Mouse (Mus musculus) adrenal gland, adult 2 months (tissue): ENCODE measurements around the gene Camsap3. TPM values are rescaled to one million over a fixed set of nuclear protein-coding genes. Genes with fewer than 3 reads are reported as not detected.
A peak's percentile ranks its signal among the peaks of the same experiment; 100 is the strongest.
"Not testable (repeated sequence)": the region's sequence is repeated elsewhere in the genome, so short reads cannot be mapped to it uniquely, and the experiment has no call there.

ENCODE experiments used
- DNase-seq: peaks from one replicate; pipeline ENCODE4 v3.0.0; 2021
- long read RNA-seq: library from polyadenylated mRNA; stranded (forward); transcript quantifications from one replicate; pipeline ENCODE4 v2.0.0, GENCODE M21; 2021
- polyA plus RNA-seq: library from polyadenylated mRNA; depleted of rRNA; stranded (reverse); fragments of >200 nt; gene quantifications from 2 replicates; pipeline ENCODE4 v1.2.3, GENCODE M21; 2012; rRNA removed
- total RNA-seq, 2 experiments: library from RNA; stranded (reverse); gene quantifications; 2 replicates each; pipeline ENCODE4 v1.2.3; 2021

Camsap3 gene
- total RNA-seq (10 to 100 TPM in 1 of 2 experiments, 1 to 10 TPM in 1; 5.2 to 13.3 TPM), polyA plus RNA-seq (6.4 and 7.4 TPM in 2 replicates)
- long read RNA-seq, partial matches to known transcripts, result 3 of 6 reads
- long read RNA-seq, other reads (novel, unspliced or antisense), result 2 of 6 reads

DNA sequence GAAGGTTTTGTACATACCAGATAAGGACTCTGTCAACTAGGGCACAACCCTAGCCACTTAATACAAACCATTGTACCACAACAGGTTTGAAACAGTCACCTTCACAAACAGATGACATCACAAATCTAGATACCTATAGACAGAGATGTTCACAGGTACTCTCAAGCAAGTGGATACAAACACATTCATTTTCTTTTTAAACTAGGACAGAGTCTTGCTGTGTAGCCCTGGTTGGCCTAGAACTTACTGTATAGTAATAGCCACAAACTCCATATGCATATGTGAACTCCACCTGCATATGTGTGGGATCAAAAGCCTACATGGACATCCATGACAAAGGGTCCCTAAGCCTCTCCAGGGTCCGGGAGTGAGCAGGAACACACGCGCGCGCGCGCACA, at the start of gene Camsap3:
Gene Camsap3 (plus strand): TSS at position 301 of the 398 bp plus-strand sequence.
- no peak for DNase-seq

DNA sequence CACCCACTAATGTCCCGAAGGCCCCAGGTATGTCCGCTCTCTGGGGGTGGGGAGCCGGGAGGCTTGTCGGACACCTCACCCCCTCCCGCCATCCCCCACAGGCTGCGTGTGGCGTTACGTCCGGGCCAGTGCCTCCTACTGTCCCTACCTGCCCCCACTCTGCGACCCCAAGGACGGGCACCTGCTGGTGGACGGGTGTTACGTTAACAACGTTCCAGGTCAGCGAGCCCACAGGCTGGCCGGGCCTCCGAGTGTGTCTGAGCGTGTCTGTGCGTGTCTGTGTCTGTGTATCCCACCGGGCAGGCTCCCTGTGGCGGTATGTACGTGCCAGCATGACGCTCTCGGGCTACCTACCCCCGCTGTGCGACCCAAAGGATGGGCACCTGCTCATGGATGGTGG, 49.4 kb upstream of the Camsap3 start:
- DNase-seq, result no peak

DNA sequence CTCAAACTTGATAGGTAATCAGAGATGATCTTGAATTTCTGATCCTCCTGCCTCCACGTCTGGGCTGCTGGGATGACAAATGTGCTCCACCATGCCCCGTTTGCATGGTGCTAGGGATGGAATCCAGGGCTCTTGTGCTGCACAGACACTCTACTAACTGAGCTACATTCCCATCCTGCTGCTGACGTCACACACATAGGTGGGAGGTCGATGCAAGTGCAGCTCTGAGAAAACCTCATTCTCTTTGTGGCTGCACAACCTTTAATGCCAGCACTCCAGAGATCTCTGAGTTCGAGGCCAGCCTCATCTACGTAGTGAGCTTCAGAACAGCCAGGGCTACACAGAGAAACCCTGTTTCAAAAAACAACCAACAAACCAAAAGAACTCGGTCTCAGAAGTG, 47.9 kb upstream of the Camsap3 start:
- no peak for DNase-seq

DNA sequence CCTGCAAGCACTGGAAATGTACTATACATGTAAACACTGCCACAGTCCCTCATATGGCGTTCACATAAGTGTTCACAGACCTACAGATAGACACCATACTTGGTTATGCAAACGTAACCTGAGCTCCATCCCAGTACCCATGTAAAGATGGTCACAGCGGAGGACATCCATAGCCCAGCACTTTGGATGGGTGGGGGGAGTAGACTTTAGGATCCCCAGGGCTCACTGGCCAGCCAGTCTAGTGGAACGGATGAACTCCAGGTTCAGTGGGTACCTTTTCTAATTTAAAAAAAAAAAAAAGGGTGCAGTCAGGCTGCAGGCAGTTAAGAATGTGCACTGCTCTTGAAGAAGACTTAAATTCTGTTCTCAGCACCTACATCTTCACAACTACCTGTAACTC, 47.0 kb upstream of the Camsap3 start:
- no peak for DNase-seq

DNA sequence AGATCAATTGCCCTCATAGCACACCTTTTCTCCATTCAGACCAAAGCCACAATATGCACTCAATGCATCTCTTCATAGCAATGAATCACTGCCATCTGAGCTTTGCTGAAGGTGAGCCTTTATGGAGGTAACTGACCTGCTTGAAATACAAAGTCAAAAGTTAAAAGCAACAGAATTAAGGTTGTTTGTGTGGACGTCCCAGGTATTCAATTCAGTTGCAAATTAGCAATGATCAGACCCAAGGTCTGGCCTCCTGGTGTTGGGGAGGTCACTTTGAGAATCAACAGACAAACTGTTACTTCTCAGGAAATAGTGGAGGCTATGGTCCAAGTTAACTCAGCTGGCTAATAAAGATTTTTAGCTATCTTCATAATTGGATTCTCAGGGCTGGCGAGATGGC, 40.6 kb upstream of the Camsap3 start:
- no peak for DNase-seq

DNA sequence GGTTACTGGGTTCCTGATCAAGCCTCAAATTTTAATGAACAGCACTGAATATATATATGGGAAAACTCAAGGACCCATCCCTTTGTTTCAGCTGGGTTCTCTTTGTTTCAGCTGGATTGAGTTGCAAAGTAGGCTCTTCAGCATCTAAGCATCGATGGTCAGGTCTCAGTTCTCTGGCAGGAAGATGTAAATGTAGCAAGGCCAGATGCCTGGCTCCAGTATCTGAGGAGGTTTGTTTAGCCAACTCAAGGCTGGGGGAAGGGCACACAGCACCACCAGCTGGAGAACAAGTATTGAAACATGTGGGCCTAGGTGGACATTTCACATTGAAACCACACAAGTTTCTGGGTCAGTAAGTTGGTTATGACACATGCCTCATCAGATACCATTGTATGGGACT, 34.9 kb upstream of the Camsap3 start:
- DNase-seq, result no peak

DNA sequence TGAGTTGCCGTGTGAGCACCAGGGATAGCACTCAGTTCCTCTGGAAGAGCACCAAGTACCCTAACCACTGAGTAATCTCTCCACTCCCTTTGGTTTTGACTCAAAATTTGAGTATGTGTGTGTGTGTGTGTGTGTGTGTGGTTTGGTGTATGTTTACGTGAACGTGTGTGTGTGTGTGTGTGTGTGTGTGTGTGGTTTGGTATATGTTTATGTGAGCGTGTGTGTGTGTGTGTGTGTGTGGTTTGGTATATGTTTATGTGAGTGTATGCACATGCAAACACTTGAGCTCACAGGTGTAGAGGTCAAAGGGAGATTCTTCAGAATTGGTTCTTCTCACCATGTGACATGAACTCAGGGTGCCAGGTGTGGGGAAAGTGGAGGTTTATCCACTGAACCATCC, 31.0 kb upstream of the Camsap3 start:
- no peak for DNase-seq

DNA sequence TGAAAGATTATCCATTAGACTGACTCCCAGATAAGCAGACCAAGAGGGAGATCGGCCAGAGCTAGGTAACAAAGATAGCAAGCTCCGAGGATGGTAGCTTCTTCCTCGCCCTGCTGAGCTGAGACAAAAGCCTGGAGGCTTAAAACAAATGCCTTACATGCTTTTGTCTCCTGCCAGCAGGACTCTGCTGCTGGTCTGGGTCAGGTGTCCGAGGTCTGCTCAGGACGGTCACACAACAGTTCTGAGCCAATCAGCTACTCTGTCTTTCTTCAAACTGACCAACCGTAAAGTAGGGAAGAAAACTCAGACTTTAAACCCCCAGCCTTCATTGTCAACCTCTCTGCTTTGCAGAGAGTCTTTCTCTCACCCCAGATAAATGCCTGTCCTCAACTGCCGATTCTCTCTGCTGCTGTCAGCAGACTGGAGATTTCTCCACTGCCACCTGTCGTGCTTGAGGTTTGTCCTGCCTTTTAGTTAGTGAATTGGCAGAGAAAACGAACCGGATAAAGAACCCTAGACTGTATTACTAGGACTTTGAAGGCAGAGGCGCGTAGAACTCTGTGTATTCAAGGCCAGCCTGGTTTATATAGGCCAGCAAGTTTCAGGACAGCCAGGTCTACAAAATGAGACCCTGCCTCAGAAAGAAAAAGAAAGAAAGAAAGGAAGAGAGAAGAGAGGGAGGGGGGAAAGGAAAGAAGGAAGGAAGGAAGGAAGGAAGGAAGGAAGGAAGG, 19.3 kb upstream of the Camsap3 start, which contains the start of gene C330021F23Rik:
Gene C330021F23Rik (plus strand): TSS at position 350 of the 731 bp plus-strand sequence.
- no peak for DNase-seq

DNA sequence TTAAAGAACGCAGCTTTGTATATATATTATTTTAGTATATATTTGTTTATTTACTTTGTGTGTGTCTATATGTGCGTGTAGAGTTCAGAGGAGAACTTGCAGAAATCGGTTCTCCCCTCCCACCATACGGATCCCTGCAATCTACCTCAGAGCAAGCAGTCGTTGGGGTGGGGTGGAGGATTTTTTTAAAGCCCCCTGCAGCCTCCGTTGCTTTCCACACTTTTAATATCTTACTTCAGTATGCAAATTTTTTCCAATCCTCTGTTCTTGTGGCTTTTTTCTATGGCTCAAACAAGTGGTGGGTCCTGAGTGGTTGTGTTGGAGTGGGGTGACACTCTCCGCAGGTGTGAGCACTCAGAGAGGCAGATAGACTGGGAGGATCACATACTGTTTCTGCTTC, 18.7 kb upstream of the Camsap3 start:
- DNase-seq, result no peak

DNA sequence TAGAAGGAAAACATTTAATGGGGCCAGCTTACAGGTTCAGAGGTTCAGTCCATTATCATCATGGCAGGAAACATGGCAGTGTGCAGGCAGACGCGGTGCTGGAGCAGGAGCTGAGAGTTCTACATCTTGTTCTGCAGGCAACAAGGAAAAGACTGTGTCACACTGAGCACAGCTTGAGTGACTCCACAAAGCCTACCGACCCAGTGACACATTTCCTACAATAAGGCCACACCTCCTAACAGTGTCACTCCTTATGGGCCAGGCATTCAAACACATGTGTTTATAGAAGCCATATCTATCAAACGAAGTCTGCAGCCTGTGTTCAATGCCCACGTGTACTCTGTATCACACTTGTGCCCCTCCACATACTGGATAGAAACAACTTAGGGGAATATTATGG, 17.3 kb upstream of the Camsap3 start:
- no peak for DNase-seq

DNA sequence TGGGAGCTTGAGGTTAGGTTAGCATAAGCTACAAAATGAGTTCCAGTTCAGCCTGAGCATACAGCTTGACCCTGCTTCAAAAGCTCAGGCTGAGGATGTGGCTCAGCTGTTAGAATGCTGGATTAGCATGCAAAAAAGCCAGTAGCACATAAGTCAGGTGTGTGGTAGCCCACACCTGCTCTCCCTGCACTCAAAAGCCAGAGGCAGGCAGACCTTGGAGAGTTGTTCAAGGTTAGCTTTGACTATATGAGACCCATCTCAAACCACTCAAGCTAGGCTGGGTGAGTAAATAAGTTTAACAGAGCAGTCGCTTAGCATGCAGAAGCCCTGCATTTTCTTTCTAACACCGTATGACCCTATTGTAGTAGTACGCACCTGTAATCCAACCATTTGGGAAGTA, 12.5 kb upstream of the Camsap3 start:
- DNase-seq, result no peak

DNA sequence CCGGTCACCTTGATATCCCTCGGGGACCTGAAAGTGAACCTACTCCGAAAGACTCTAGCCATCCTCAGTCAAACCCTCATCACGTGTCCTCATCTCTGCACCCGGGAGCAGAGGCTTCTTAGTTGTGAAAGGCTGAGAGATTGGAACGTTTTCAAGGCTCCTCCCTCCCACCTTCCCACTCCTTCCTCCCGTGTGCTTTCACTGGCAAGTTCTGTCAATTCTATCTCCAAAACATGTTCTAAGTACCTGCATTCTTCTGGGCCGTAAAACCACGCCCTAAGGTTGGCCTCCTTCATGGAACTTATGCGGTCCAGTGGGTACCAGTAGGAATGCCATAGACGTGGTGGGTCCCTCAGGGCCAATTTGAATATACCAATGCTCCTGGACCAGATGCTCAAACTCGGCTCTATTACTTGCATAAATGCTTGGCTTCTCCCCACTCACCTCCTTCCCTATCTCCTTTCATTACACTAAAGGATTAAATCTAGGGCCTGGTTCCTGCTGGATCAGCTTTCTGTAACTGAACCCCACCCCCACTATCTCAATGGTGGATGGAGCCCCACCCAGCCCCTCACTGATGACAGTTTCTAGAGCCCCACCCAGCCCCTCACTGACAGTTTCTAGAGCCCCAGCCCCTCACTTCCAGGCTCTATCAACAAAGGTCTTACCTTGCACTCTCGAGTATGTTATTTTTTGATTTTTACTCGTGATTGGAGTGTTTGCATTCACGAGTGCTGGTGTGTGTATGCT, 10.7 kb upstream of the Camsap3 start:
- DNase-seq, result no peak

DNA sequence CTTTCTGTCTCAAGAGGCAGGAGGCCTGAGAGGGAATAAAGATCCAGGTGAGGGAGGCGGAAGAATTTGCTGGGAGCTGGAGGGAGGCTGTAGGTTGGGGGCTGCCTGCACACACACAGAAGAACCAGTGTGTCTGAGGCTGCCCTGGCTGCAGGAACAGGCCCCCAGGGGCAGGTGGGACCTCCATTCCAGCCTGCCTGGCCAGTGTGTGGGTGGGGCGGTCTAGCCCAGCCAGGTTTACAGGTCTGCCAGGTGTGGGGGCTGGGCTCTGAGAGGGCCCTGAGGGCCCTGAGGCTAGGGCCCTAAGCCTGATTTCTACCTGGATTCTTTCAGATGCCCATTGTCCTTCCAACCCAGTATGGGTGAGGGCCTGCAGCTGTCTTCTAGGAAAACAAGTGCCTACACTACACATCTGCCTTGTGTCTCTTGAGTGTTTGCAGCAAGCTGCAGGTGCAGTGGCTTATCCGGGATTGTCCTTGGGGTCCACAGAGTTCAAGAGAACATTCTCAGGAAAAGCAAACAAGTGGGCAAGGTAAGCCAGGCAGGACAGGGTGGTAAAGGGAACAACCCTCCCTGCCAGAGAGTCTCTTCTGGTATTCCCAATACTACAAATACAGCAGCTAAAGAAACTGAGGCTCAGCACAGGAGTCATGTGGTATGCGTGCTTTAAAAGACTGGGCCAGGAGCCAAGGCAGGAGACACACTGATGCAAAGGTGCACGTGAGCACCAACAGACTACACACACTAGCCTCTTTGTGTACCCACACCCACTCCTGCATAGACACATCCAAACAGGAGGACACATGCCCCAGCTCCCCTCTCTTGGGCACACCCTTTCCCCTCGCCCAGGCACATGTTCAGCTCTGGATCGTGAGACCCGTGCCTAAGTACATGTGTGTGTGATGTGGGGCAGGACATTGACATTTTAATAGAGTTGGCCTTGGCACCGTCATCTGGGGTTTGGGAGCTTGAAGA, 7.4 kb upstream of the Camsap3 start:
- no peak for DNase-seq

DNA sequence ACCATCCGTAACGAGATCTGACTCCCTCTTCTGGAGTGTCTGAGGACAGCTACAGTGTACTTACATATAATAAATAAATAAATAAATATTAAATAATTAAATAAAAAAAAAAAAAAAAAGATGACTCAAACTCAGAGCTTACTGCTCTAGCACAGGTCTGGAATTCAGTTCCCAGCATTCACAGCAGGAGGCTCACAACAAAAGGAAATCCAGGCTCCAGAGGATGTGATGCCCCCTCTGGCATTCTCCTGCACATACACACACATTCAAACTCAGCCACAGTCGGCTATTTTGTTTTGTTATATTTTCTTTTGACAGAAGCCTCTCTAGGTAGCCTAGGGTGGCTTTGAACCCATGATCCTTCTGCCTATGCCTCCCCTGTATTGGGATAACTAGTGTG, 5.1 kb upstream of the Camsap3 start:
- not testable (repeated sequence) for DNase-seq

DNA sequence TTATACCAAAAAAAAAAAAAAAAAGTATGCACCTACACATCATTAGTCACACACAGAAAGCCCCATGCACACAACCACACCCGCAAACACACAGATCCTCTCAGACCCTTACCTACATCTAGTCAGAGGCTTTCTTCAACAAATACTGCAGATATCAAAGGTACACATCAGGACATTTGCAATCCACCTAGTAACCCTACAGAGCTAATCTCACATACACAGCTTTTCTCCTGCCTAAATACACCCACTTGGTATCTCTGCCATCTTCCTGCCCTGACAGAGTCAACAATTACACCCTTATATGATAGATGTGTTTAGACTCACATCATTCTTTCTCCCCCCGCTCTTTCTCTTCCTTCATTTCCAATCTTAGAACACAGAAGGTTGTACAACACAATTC, 641 bp upstream of the Camsap3 start:
- no peak for DNase-seq

DNA sequence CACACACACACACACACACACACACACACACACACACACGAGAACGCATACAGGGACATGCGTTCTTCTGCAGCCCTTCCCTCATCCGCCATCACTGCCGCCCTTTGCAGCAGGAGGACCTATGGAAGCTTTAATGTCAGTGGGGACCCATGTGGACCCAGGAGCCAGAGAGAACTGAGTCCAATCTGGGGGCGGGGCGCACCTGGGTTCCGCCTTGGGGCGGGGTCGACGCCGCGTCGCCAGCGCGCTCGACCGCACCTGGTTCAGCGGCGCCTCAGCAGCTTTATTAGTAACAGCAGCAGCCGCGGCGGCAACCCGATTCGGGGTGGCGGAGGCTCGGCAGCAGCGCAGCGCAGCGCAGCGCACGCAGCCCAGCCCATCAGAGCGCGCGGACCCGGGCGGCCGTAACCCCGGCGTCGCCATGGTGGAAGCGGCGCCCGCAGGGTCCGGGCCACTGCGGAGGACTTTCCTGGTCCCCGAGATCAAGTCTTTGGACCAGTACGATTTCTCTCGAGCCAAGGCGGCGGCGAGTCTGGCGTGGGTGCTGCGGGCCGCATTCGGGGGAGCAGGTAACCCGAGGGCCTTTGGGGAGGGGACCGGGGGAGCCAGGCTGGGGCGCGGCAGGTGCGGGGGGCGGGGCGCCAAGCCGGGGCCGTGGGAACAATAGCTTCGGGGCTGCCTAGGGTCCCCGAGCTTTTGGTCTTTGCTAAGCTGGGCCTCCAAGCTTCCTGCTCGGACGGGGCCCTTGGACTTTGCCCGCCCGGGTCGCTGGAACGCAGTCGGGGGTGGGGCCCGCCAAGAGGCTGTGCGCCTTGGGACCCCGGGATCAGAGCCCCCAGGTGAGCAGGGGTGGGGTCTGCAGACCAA, 531 bp downstream of the Camsap3 start:
- peak; percentile 71 for DNase-seq

DNA sequence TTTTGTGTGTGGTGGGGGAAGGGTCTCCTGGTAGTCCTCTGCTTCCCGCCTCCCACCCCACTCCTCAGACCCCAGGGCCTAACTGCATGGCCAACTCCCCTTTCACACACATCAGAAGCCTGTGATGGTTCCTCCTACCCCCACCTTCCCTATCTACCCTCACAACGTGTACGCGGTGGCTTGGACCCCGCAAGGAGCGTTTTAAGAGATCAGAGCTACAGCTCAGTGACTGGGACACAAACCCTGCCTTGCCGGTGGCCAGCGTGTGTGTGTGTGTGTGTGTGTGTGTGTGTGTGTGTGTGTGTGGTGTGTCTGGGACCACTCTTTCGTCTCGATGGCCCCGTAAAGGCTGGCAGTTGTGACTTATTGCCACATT, 1.2 kb downstream of the Camsap3 start:
- DNase-seq, result no peak

DNA sequence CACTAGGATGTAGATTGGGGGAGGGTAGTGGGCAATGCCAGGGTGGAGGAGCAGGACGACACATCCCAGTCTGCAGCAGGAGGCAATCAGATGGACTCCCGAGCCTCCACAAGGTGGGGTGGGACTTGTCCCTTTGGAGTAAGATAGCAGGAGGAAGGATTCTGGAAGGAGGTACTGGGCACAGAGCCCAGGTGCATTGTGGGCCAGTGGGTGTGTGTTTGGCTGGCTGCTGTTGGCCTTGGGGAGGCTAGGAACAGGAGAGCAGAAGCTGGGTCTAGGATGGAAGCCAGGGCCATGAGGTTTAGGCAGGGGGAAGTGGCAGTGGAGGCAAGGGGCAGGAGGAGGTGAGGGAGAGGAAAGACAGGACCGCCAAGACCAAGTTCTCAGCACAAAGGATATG, 6.4 kb downstream of the Camsap3 start:
- DNase-seq, result peak; percentile 63

DNA sequence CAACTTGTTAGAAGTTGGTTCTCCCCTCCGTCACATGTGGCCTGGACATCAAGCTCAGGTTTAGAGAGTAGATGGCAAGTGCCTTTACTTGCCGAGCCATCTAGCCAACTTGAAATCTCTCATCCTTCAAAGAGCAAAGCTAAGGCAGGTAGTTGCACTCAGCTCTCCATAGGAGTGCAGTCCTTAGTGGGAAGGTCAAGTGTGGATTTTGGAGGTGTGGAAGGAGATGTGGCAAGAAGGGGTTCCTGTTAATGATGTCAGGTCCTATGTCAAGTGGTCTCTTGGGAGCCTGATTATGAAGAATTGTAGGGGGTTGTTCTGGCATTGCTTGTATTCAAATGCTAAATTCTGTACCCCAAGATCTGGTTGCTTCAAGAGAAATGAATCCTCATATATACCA, 7.4 kb downstream of the Camsap3 start:
- no peak for DNase-seq

DNA sequence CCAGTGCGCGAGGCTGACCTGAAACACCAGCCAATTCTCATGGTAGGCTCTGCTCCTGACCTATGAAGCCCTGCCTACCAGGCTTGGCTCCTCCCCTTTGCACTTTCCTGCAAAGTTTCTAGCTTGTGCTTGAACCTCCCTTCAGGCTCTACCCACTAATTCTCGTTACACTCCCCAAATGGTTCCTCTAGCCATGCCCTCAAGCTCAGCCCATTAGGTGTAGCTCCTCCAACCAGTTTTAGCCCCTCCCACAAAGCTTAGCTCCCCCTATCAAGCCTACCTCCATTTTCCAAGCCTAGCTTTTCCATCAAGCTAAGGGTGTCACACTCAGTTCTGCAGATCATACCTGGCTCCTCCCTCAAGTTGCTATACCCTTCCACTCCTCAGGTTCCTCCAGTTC, 11.0 kb downstream of the Camsap3 start:
- no peak for DNase-seq

DNA sequence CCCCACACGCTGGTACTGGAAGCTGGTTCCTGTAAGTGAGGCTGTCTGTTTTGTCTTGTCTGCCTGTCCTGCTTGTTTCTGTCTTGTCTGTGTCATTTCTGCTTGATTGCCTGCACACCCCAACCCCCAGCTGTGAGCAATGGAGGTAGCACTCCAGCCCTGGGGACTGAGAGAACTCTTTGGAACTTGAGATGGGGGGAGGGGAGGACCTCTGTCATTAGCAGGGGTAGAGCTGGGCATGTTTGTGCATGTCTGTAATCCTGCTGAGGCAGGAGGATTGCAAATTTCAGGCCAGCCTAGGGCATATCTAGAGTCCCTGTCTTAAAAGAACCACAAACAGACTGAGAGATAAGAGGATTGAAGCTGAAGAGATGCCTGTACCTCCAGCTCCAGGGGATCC, 12.1 kb downstream of the Camsap3 start:
- no peak for DNase-seq
